Mouse (Mus musculus) thymus, postnatal 36 days (tissue): ENCODE measurements around the gene 4930556J24Rik.
A peak's percentile ranks its signal among the peaks of the same experiment; 100 is the strongest.
"Not testable (repeated sequence)": the region's sequence is repeated elsewhere in the genome, so short reads cannot be mapped to it uniquely, and the experiment has no call there.

Experiments
- DNase-seq, 2 experiments: peaks; one replicate each; pipeline ENCODE4 v3.0.0; 2022; ENCODE audit warnings: mixed read lengths in 2 of 2

The 4930556J24Rik gene

DNA sequence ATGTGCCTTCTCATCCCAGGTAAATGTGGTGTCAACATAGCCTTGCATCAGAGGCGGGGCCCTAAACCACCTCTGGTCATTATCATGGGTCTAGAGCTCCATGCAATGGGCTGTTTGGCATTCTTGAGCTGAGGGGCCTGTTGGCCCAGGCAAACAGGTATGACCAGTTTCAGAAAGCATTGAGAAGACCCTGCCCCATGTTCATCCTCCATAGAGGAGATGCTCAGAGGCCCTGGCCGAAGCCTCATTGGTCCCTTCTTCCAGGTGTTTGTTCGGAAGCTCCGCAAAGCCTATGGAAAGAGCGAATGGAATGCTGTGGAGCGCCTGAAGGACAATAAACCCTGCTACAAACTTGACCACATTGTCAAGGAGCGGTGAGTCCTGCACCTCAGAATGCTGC is 6.2 kb downstream of the 4930556J24Rik start:
- DNase-seq, result no peak

DNA sequence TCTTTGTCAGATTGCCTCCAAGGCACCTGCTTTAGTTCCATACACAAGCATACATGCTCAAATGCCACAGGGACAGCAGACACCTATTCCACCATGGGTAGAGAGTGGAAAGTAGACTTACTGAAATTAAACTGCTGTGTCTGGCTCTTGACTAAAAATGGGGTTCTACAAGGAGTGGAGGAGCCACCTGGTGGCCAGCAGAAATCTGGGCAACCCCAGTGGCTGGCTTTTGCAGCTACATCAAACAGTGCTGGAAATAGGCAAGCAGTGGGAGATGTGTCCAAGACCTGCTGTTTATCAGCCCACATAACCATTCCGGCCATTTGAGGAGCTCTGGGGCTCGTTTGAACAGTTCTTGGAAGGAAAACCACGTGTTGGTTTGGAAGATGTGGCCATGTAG is 6.7 kb downstream of the 4930556J24Rik start:
- no peak for DNase-seq

- DNase-seq, result no peak
Observed at GRCm38 (mm10) chr11:3964416-3965172, 12.0 kb downstream of the 4930556J24Rik start.

DNA sequence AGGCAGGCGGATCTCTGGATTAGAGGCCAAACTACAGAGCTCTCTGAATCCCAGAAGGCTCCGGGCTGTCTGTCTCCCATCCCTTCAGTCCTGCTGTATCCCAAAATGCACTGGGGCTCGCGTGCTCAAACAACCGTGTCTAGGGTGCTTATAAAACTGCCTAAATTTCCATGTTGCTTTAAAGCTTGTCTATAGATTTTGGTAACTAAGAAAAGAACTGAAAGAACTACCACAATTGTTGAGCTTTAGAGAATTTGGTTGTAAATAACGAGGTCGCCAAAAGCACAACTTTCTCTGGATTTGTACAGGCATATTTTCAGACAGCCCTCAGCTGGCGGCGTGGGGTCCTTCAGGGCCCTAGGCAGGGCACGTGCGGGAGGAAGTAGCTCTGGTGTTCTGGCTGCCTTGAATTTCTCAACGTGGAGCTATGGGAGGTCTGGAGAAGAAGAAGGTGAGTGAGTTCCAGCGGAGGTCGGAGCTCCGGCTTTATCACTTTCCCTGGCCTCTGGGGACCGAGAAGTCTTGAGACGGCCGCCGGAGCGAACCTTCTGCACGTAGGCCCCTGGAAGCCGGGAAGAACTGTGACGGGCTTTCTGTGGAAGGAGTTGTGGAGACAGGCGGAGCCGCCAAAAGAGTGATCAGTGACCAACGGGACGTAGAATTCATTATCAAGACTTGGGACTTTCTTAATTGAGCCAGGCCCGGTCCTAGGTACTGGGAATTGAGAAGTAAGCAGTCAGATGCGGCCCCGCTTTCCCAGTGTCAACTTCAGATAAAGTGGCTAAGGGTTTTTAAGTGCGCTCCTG is 12.8 kb downstream of the 4930556J24Rik start, which contains the start of gene Pes1:
Pes1 (plus strand) TSS at position 366 of the 806 bp plus-strand sequence.
- DNase-seq, result peak; percentile 75 to 77

- DNase-seq, result no peak
Observed at GRCm38 (mm10) chr11:3963155-3963554, 13.4 kb downstream of the 4930556J24Rik start.

GRCm38 (mm10) chr11:3961761-3962160 is 14.8 kb downstream of the 4930556J24Rik start:
- DNase-seq, result no peak

DNA sequence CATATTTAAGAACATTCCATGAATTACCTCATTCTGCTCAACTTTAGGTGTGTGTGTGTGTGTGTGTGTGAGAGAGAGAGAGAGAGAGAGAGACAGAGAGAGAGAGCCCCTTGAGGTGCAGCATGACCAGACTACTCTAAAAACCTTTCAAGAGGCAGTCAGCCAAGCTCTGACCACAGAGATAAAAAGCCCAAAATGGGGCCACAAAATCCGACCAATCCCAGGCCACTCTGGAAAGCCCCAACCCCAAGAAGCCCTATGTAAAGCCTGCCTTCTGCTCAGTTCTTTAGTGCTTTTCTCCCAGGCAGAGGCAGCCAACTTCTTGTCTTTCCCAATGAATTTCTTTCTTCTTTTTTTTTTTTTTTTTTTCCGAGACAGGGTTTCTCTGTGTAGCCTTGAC is 15.7 kb downstream of the 4930556J24Rik start:
- DNase-seq, result no peak

DNA sequence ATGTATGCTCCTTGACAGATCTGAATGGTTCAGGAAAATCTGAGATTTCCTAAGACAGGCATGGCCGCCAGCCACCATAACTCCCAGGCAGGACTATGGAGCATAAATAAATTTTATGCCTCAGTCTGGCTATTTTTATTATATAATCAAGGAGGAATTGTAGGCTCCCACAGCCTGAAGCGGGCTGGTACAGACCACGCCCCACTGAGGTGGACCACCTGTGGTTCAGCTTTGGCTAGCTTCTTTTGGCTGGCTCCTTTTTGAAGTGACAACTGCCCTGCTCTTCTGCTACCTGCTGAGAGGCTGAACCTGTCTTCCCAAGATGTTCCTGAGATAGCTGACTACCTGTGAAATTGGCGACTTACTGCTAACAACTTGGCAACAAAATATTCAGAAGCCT is 21.2 kb downstream of the 4930556J24Rik start:
- not testable (repeated sequence) for DNase-seq

GRCm38 (mm10) chr11:3954876-3955275 is 21.7 kb downstream of the 4930556J24Rik start:
- DNase-seq, result not testable (repeated sequence)

- no peak for DNase-seq
Observed at GRCm38 (mm10) chr11:3946386-3946785, 30.2 kb downstream of the 4930556J24Rik start.

DNA sequence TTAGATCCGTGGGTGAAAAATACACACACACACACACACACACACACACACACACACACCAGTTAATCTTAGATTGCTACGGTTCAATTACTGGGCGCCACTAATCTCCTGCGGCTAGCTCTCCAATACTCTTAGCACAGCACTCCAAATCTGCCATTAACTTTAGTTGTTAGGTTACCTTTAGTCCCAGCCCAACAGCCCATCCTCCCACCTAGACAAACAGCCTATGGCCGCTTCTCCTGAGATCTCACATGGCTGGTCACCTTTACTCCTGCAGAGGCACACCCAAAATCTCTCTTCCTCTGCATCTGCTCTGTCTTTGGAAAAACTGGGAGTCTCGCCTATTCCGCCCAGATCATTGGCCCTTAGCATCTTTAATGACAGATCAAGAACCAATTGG is 35.2 kb downstream of the 4930556J24Rik start:
- DNase-seq, result no peak

- no peak for DNase-seq
Observed at GRCm38 (mm10) chr11:3937321-3937874, 39.2 kb downstream of the 4930556J24Rik start.

GRCm38 (mm10) chr11:3936318-3936717 is 40.3 kb downstream of the 4930556J24Rik start:
- no peak for DNase-seq

- no peak for DNase-seq
Observed at GRCm38 (mm10) chr11:3935135-3935534, 41.4 kb downstream of the 4930556J24Rik start.

GRCm38 (mm10) chr11:3933756-3934285 is 42.8 kb downstream of the 4930556J24Rik start:
- no peak for DNase-seq

- peak; percentile 62 to 72 for DNase-seq
Observed at GRCm38 (mm10) chr11:3931511-3932211, 44.9 kb downstream of the 4930556J24Rik start, which contains the start of gene Tcn2. Tcn2 (minus strand) TSS chr11:3932159.

DNA sequence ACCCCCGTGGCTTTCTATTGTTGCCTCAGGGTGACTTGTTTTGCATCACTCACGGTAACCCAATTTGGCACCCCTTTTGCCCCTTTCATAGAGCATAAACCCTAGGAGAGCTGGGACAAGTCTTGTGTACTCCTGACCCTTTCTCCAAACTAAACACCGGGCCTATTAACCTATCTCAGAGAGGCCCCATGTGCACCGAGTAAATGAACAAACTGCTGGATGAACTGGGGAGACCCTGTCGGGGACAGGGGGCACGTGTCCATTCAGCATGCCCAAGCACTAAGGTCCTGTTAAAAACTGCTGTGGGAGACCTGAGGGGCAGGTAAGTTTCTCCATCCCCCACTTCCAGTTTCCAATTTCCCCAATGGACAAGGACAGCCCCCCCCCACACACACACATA is 45.6 kb downstream of the 4930556J24Rik start:
- DNase-seq, result no peak

DNA sequence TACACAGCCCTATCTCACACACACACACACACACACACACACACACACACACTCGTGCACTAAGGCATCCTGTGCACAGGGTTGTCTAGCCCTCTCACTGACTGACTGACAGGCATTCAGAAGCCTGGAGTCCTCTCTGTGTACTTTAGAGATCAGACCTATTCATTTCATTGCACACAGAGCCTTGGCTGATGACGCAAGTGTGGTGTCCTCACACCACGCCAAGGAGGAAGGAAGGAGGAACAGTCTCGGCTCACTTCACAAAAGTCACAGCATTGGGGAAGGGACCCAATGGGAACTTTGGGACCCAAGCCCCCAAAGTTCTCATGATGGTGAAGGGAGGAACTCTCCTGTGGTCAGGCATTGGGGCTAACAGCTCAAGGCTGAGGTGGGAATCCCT is 46.6 kb downstream of the 4930556J24Rik start:
- DNase-seq, result no peak

GRCm38 (mm10) chr11:3925916-3926315 is 50.7 kb downstream of the 4930556J24Rik start:
- no peak for DNase-seq

DNA sequence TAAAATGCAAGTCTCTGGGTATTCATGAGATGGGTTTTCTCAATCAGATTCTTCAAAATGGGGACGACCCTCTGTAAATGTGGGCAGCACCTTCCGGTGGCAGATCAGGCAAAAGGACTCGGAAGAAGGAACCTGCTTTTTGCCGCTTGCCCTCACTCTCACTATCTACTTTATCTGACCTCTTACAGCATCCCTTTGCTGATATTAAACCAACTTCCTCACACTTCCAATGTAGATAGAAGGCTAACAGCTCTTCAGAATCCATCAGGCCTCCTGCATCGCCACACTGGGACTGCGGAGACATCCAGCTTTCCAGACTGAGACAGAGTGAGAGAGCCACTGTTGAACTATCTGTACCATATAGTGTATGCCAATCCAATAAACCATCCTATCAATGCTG is 53.8 kb downstream of the 4930556J24Rik start:
- no peak for DNase-seq

- no peak for DNase-seq
Observed at GRCm38 (mm10) chr11:3922115-3922514, 54.5 kb downstream of the 4930556J24Rik start.

DNA sequence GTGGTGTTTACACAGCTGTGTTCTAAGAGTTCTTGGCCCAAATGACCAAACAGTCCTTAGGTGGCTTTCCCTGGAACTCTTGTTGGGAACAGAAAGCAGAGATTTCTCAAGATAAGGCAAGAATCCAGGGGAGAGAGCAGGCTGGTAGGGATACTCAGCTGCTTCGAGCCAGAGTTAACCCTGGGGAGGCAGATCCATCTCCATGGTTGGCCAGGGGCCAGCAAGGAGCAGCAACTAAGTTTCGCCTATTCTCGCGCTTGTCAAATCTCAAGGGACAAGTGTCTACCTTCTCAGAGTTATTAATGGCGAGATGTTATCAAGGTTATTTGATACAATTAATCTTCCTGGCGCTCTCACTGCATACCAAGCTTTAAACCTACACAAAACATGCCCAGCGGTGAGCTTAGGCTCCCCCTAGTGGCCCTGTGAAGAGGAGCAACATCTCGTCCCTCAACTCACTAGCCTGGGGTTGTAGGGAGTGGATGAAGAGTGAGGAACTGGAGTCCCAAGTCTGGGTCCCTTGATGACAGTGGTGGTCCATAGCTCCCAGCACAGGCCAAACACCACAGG is 55.2 kb downstream of the 4930556J24Rik start:
- peak; percentile 28 to 30 for DNase-seq
